Mouse (Mus musculus) liver, postnatal 0 days (tissue): ENCODE measurements around the gene Hddc3.

Source experiments
- CTCF ChIP-seq: sonication (generic); IDR thresholded peaks from 2 replicates; pipeline ENCODE4 v1.5.1; 2016; ENCODE audit warnings: antibody characterized with exemption, low read depth
- EP300 ChIP-seq: IDR thresholded peaks from 2 replicates; pipeline ENCODE4 v1.6.1; 2016; ENCODE audit warnings: antibody characterized with exemption, low read depth, mild to moderate bottlenecking

GRCm38 (mm10) chr7:80331433-80331832 is 11.5 kb upstream of the Hddc3 start:
- TF ChIP-seq CTCF (no peak), EP300 (no peak)
